Mouse (Mus musculus) kidney, postnatal 0 days (tissue): Measurements from ENCODE around the gene Cfap74. TPM values are rescaled to one million over a fixed set of nuclear protein-coding genes. Genes with fewer than 3 reads are reported as not detected.

Experiments used
- ATAC-seq: fragments of 200-750 bp; cut with Nextera tagmentation; replicated peaks from 2 replicates; pipeline ENCODE4 v1.8.0; 2017; ENCODE audit warnings: low read depth, moderate number of reproducible peaks, moderate TSS enrichment, moderate library complexity; ENCODE audit not compliant: low FRiP score
- DNase-seq: peaks from one replicate; pipeline ENCODE4 v3.0.0-alpha.2; 2016; ENCODE audit warnings: low spot score
- H3K27ac ChIP-seq: fragments of 300-500 bp; sonication (generic); 2 replicates; pipeline ENCODE4 v1.5.1; 2014; ENCODE audit warnings: mild to moderate bottlenecking
- H3K27me3 ChIP-seq: fragments of 300-500 bp; sonication (generic); 2 replicates; pipeline ENCODE4 v1.6.1; 2014; ENCODE audit warnings: low read length, mixed read lengths; ENCODE audit not compliant: insufficient read depth
- H3K36me3 ChIP-seq: fragments of 300-500 bp; sonication (generic); 2 replicates; pipeline ENCODE4 v1.6.1; 2014; ENCODE audit warnings: low read length, mixed read lengths; ENCODE audit not compliant: insufficient read depth
- H3K4me1 ChIP-seq: fragments of 300-500 bp; sonication (generic); replicated peaks from 2 replicates; pipeline ENCODE4 v1.6.1; 2014; ENCODE audit warnings: antibody characterized with exemption, low read length, mixed read lengths; ENCODE audit not compliant: insufficient read depth
- H3K4me2 ChIP-seq: fragments of 300-500 bp; sonication (generic); 2 replicates; pipeline ENCODE4 v1.6.1; 2014; ENCODE audit warnings: mild to moderate bottlenecking, low read length, moderate library complexity, mixed read lengths
- H3K4me3 ChIP-seq: fragments of 300-500 bp; sonication (generic); replicated peaks from 2 replicates; pipeline ENCODE4 v1.5.1; 2014; ENCODE audit warnings: low read depth, low read length
- H3K9ac ChIP-seq: fragments of 300-500 bp; sonication (generic); 2 replicates; pipeline ENCODE4 v1.6.1; 2014; ENCODE audit warnings: low read depth, low read length
- H3K9me3 ChIP-seq: fragments of 300-500 bp; sonication (generic); replicated peaks from 2 replicates; pipeline ENCODE4 v1.6.1; 2016; ENCODE audit warnings: low read length, inconsistent platforms, mixed read lengths
- CTCF ChIP-seq: IDR thresholded peaks from 2 replicates; pipeline ENCODE4 v1.5.1; 2016; ENCODE audit warnings: antibody characterized with exemption, low read depth, mild to moderate bottlenecking, moderate library complexity
- WGBS: fragments of 180-500 bp; shearing (Covaris S2); extraction: QIAGEN DNeasy Blood & Tissue Kit; methylation state at CpG from one replicate; pipeline ENCODE4 v1.1.7; 2014; 5-methylcytosine and 5-hydroxymethylcytosine counted together
- polyA plus RNA-seq: library from polyadenylated mRNA; unstranded; fragments of >200 nt; fragmentation: Nextera tagmentation; extraction: Ambion mirVana; gene quantifications from 2 replicates; pipeline ENCODE4 v1.2.1, GENCODE M21; 2015

Gene Cfap74
- polyA plus RNA-seq, 1 experiment from 2014 or later, result 0.62 TPM

GRCm38 (mm10) chr4:155465607-155466006 lies 56.6 kb downstream of the Cfap74 start:
- no peak for TF ChIP-seq CTCF
- Histone ChIP-seq H3K27me3 (no peaks in the 10 kb centered on the region), H3K4me2 (no peak overlapping the region), H3K27ac (no peak overlapping the region), H3K9ac (no peak overlapping the region), H3K4me1 (0 out of 2 replicates have a peak, but pooled peaks cover 4% of the 10 kb centered on the region), H3K36me3 (no peaks in the 10 kb centered on the region), H3K9me3 (no peaks in the 10 kb centered on the region), H3K4me3 (no peak overlapping the region)
- no peak for DNase-seq
- ATAC-seq, result no peak
- WGBS, result 70% methylated on average over 6 of the region's 6 CpGs

DNA sequence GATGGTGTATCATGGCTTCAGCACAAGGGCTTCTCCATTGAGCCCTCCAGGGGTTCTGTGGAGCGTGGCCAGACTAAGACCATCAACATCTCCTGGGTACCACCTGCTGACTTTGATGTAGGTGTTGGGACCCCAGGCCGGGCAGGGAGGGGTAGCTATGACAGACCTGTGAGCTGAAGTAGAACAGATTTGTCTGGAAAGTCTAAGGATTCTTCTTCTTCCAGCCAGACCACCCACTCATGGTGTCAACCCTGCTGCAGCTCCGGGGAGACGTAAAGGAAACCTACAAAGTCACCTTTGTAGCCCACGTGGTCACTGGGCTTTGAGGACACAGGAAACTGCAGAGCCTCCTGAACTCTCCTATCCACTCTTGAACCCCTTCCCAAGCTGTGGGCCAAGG lies 57.1 kb downstream of the Cfap74 start:
- no peak overlapping the region for H3K27ac ChIP-seq
- H3K4me2 ChIP-seq, result no peak overlapping the region
- no peak for DNase-seq
- H3K4me3 ChIP-seq, result no peak overlapping the region
- no peak for TF ChIP-seq CTCF
- no peak overlapping the region for H3K9ac ChIP-seq
- H3K36me3 ChIP-seq, result no peaks in the 10 kb centered on the region
- ATAC-seq, result no peak
- no peaks in the 10 kb centered on the region for H3K9me3 ChIP-seq
- H3K27me3 ChIP-seq, result no peaks in the 10 kb centered on the region
- WGBS, result 85% methylated on average over 5 of the region's 5 CpGs
- 0 out of 2 replicates have a peak, but pooled peaks cover 4% of the 10 kb centered on the region for H3K4me1 ChIP-seq

DNA sequence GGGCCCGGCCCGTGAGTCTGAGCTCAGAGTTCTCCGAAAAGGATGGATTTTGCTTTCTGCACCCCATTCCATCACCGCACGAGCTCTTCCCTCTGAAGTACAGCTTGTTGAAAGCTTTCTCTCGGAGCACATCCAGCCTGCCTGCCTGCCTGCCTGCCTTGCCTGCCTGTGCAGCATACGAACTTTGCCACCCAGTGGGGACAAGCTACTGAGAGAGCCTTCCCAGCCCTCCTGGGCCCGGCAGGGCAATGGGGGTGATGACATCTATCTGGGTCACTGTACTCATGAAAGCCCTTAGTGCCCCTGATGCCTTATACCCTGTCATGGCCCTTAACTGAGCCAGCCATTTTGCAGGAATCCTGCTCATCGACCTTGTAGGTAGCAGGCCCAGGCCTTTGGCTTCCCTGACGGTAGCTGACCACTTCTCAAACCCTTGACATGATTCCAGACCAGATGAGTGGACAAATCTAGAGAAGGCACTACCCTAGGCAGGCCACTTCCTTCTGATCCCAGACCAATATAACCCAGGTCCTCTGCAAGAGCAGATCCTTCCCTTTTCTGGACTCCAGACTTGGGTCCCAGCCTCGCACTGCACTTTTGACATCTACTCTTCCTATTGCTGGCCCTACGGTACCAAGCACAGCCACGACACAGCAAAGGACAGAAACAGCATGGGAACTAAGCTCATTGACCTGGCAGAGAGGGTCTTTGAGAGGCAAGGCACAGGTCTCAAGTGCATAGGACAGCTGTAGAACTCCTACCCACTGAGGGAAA lies 58.4 kb downstream of the Cfap74 start:
- Histone ChIP-seq H3K9me3 (no peaks in the 10 kb centered on the region), H3K36me3 (no peaks in the 10 kb centered on the region), H3K4me3 (no peak overlapping the region), H3K27ac (no peak overlapping the region), H3K27me3 (no peaks in the 10 kb centered on the region), H3K4me1 (0 out of 2 replicates have a peak, but pooled peaks cover 4% of the 10 kb centered on the region), H3K9ac (no peak overlapping the region), H3K4me2 (no peak overlapping the region)
- DNase-seq (no peak), ATAC-seq (no peak)
- WGBS, result 79% methylated on average over 13 of the region's 13 CpGs
- TF ChIP-seq CTCF, result no peak

DNA sequence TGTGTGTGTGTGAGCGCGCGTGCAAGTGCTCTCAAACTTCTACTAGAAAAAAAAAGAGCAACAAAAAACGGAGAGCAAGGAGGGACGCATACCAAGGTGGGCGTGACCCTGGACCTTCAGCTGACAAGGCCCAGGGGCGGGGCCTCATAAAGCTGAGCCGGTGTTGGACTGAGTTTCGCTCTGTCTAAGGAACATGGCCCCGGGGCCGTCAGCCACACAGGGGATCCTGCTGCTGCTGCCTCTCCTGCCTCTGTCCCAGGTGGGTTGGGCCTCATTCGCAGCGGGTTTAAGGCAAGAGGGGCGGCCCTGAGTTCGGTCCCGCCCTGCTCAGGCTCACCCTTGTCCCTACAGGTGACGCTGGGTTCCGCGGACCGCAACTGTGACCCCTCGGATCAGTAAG lies 60.0 kb downstream of the Cfap74 start, which contains the start of gene Tmem52:
Gene Tmem52, plus strand, starts transcription at position 163 of the 400 bp plus-strand sequence.
- Histone ChIP-seq H3K27ac (no peak within 1 kb of the TSS; the same call in 1 of the 2 replicates), H3K4me1 (0 out of 2 replicates have a peak, but pooled peaks cover 4% of the 10 kb centered on the region), H3K4me2 (peak within 1 kb of the TSS; percentile 48), H3K4me3 (peak within 1 kb of the TSS; percentile 20), H3K9ac (peak within 1 kb of the TSS; percentile 19; the same call in 1 of the 2 replicates), H3K27me3 (no peaks in the 10 kb centered on the region), H3K36me3 (no peaks in the 10 kb centered on the region), H3K9me3 (no peaks in the 10 kb centered on the region)
- peak; percentile 53 for DNase-seq
- ATAC-seq, result peak; percentile 61
- 10% methylated on average over 21 of the region's 21 CpGs for WGBS
- no peak for TF ChIP-seq CTCF

DNA sequence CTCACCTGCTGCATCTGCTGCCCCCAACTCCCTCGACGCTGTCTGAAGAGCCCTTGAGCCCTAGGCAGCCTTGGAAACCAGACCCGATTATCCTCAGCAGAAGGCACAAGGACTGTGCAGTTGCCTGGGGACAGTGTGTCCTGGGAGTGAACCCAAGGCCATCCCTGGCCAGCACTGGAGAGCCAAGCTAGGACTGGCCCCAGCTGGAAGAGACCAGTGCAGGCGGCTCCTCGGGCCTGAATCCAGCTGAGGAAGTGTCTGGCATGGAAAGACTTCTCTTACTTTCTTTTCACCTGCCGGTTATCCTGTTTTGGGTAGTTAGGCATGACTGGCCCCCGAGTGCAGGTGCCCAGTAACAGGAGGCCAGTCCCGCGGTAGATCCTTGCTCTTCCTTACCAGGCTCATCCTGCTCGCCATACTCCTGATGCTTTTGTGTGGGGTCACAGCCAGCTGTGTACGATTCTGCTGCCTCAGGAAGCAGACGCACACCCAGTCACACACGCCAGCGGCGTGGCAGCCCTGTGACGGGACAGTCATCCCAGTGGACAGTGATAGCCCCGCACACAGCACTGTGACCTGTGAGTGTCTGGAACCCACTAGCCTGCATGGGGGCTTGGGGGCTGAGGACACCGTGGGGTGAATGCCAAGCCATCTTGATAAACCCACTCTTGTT lies 60.7 kb downstream of the Cfap74 start:
- 80% methylated on average over 18 of the region's 18 CpGs for WGBS
- TF ChIP-seq CTCF, result no peak
- DNase-seq, result no peak

DNA sequence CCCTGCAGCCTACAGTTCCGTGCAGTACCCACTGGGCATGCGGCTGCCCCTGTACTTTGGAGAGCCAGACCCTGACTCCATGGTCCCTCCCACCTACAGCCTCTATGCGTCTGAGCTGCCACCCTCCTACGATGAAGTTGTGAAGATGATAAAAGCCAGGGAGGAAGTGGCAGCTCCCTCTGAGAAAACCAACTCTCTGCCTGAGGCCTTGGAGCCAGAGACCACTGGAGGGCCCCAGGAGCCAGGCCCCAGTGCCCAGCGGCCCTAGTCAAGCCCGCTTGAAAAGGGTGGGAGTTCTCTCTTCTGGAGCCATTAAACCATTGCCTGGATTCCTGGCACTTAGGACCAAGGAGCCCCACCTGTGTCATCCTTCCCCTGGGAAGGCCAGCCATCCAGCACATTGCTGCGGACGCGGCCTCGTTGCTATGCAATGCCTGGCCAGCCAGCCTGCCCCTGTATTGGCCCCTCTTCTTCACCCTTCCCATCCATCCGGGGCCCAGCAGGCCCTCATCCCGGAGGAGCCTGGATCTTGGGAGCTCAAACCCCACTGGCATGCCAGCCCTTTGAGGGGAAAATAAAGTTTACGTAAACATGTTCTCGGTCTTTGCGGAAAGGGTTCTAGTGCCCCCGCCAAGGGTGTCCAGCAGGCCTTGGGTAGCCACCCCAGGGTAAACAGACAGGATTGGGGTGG lies 61.4 kb downstream of the Cfap74 start:
- H3K9me3 ChIP-seq, result no peaks in the 10 kb centered on the region
- TF ChIP-seq CTCF, result no peak
- no peak overlapping the region for H3K27ac ChIP-seq
- H3K36me3 ChIP-seq, result no peaks in the 10 kb centered on the region
- ATAC-seq (no peak), DNase-seq (no peak)
- WGBS, result 75% methylated on average over 16 of the region's 16 CpGs
- no peak overlapping the region for H3K9ac ChIP-seq
- 0 out of 2 replicates have a peak, but pooled peaks cover 4% of the 10 kb centered on the region for H3K4me1 ChIP-seq
- H3K27me3 ChIP-seq, result no peaks in the 10 kb centered on the region
- H3K4me3 ChIP-seq, result no peak overlapping the region
- no peak overlapping the region for H3K4me2 ChIP-seq

More for the DNA sequence above, 60.7 kb downstream of the Cfap74 start:
- Histone ChIP-seq H3K27ac (no peak overlapping the region; the same call in 1 of the 2 replicates), H3K27me3 (no peaks in the 10 kb centered on the region), H3K4me1 (0 out of 2 replicates have a peak, but pooled peaks cover 4% of the 10 kb centered on the region), H3K4me3 (no peak overlapping the region), H3K4me2 (peak overlapping the region; percentile 48), H3K9ac (peak overlapping the region; percentile 19; the same call in 1 of the 2 replicates), H3K36me3 (no peaks in the 10 kb centered on the region), H3K9me3 (no peaks in the 10 kb centered on the region)
- ATAC-seq, result peak; percentile 58; the same call in 1 of the 2 replicates
